Mouse (Mus musculus): ENCODE results near the gene Arl9.
"Not testable (repeated sequence)": the region's sequence is repeated elsewhere in the genome, so short reads cannot be mapped to it uniquely, and the experiment has no call there.

The Arl9 gene

DNA sequence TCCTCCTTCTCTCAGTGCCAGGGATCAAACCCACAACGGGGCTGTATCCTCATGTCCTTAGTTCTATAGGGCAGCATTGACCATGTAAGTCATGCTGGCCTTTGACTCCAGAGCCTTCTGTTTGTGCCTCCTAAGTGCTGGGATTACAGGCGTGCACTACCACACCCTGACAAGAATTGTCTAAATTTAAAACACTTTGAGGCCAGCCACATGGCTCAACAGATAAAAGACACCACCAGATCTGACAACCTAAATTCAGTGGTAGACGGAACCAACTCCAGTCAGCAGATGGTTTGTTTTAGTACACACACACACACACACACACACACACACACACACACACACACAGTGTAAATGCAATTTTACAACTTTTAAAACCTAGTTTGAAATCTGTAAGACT lies 24.2 kb downstream of the Arl9 start:
- DNase-seq: no peak

DNA sequence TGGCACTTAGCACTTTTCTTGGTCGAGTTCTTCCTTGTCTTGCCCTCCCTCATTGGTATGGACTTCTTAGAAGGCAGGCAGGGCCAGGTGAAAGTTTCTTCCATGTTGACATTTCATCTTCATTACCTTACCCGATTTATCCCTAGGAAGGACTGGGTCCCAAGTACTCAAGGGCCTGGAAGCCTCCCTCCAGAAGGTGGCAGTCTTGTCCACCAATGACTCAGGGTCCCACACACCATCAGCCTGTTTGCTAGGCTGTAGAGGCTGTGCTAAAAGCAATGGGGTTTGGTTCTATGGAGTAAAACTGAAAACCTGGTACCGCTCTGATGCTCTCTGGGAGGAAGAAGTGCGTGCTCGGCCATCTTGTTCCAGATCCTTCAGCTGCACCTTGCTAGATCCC lies 25.9 kb downstream of the Arl9 start:
- peak; percentile 15 for DNase-seq

DNA sequence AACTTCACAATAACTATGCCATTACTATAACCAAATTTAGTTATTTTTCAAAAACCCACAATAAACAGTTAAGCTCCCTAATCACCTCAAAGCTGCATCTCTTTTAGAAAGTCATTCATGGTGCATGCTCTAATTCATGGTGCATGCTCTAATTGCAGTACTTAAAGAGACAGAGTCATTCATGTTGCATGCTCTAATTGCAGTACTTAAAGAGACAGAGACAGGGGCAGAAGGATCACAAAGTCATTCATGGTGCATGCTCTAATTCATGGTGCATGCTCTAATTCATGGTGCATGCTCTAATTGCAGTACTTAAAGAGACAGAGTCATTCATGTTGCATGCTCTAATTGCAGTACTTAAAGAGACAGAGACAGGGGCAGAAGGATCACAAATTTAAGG lies 31.2 kb downstream of the Arl9 start:
- DNase-seq: not testable (repeated sequence)

DNA sequence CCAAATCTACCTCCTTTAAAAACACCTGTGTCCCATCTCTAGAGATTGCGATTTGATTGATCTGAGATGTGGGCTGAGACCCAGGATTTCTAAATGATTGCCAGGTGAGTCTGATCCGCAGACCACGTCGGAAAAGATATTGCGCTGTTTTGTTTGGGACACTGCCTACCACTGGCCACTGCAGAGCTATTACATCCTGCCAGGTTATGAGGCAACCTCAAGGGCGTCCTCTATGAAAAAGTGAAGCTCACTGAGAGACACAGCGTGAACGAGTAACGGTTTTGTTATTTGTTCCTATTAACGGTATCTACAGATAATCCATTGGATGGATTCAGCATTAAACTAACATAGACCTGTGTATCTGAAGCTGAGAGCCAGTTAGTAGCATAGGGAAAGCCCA lies 34.6 kb downstream of the Arl9 start:
- no peak for DNase-seq

DNA sequence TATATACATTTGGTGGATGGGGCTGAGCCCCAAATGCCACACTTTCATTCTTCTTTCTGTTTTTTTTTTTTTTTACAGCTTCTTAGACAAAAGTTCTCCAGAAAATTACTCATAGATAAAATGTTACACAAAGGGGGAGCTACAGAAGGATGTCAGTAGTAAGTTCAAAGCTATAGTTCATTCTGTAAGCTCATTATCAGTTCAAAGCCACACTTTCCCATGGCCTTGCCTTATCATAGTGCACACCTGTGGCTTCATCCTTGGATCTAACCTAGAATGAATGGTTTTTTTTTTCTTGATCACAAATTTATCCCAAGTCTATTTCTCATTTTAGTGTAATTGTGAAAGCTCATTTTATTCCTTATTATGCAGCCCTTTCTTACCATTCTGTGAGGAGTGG lies 35.5 kb downstream of the Arl9 start:
- DNase-seq: no peak

DNA sequence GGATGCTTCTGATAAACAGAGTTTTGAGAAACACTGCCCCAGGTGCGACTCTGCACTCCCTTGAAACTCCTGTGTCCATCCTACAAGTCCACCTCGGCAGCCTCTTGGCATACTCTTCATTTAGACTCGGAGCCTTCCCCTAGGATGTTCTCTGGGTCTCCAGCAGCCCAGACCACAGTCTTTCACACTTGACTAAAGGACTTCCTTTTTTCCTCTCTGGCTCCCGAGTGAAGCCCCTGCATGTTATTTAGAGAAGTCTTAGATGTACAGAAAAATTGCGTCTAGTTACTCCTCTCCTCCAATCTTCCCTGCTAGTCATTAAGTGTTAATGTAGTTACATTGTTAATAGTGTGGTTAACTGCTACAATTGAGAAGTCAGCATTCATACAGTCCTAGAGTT lies 40.5 kb downstream of the Arl9 start:
- no peak for DNase-seq

DNA sequence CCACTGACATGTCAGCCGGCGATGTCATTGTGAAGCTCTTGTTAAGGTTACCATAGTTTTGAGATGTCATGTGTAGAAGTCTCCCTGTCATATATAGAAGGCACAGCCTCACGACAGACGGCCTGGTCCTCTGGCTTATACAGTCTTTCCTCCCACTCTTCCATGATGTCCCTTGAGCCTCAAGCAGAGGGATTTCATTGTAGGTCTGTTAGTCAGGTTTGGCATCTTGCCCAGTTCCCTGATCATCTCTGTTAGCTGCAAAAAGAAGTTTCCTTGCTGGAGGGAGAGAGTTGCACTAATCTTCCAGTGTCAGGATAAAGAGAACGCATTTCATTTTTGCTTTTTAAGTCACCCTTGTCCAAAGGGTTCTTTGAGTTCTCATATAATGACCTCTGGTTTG lies 48.8 kb downstream of the Arl9 start:
- no peak for DNase-seq

DNA sequence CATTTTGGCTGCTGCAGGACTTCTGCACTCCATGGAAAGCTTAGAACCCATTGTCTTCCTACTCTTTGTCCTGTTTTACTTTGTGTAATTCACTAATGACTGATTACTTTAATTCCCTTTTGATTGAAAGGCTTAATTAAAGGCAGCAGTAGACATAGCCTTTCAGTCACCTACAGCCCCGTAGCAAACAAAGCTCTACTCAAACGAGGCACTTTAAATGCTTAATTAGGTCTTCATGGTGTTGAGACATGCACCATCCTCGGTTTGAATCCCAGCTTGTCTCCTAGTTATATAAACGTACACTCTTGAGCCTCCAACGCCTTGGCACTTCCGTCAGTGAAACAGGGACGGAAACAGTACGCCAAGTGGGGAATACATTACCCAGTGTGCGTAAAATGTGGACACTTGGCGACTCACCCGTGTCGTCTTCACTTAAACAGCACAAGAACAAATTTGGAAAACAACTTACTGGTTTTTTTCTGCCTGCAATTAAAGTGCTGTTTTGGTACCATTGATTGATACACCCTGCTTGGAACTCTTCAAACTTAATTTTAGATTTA lies 53.1 kb downstream of the Arl9 start:
- peak; percentile 55 for DNase-seq

All from right cerebral cortex, adult 18-20 months (tissue).